Mouse (Mus musculus) ovary, adult 18-20 months (tissue): Measurements from ENCODE around the gene Dlgap1.
A peak's percentile ranks its signal among the peaks of the same experiment; 100 is the strongest.

Experiments
- DNase-seq: peaks from one replicate; pipeline ENCODE4 v3.0.0; 2022; ENCODE audit warnings: low spot score, mixed read lengths

Gene Dlgap1

DNA sequence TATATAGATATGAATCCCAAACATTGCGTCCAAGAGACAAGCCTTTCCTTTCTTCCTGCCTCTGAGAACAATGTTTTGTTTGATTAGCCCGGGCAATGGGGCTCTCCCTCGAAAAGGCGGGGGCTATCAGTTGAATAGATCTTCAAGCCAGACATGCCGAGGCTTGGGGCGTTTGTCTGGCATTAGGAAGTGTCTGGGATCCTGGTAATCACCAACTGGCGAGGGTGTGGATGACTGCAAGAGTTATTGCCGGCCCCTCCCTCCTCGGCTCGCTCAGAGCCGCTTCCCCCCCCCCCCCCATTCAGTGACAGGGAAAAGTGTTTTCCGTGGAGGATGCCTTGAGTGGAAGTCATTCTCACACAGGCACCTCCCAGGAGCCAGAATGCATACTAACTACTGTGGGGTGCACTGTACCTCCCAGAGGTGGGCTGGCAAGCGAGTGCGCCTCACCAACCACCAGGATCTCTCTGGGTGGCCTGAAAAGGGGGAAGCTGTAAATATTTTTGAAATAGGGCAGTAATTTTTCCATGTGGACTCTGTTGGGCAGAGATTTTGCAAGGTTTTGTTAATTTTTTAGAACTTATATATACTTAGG lies 786.9 kb downstream of the Dlgap1 start:
- DNase-seq: no peak

GRCm38 (mm10) chr17:70762001-70762400 lies 793.1 kb downstream of the Dlgap1 start:
- DNase-seq: no peak

- DNase-seq: no peak
These were observed 793.8 kb downstream of the Dlgap1 start for GRCm38 (mm10) chr17:70762634-70763033.

DNA sequence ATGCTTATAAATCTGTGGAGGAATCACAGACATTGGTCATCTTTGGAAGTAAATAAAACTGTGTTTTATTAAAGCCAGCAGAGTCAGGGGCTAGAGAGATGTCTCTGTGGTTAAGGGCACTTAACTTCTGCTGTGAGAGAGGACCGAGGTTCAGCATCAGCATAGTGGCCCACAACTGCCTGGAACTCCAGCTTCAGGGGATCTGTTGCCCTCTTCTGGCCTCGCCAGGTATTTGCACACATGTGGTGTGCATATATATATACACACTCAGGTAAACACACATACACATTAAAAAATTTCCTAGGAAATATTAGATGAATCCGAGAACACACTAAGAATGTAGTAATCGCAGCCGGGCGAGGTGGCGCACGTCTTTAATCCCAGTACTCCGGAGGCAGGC lies 796.5 kb downstream of the Dlgap1 start:
- DNase-seq: no peak

GRCm38 (mm10) chr17:70765976-70766375 lies 797.1 kb downstream of the Dlgap1 start:
- no peak for DNase-seq

- no peak for DNase-seq
These were observed 803.4 kb downstream of the Dlgap1 start for GRCm38 (mm10) chr17:70772120-70772899.

DNA sequence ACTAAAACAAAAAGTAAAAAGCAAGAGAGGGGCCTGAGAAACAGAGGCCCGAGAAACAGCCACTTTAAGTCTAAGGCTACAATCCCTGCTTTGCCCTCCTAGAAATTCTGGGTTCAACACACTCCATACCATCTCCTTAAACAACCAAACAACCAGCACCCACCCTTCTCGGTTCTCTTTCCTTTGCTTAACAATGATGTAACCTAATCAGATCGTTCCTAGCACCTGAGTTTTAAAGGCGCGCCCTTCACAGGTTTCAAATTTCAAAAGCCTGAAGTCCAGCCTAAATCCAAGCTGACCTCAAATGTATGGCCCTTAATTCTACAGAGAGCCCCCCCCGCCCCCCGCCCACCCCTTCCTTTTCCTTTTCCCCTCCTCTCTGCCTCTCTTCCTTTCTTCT lies 810.9 kb downstream of the Dlgap1 start:
- no peak for DNase-seq

GRCm38 (mm10) chr17:70780726-70781689 lies 812.1 kb downstream of the Dlgap1 start:
- DNase-seq: no peak

DNA sequence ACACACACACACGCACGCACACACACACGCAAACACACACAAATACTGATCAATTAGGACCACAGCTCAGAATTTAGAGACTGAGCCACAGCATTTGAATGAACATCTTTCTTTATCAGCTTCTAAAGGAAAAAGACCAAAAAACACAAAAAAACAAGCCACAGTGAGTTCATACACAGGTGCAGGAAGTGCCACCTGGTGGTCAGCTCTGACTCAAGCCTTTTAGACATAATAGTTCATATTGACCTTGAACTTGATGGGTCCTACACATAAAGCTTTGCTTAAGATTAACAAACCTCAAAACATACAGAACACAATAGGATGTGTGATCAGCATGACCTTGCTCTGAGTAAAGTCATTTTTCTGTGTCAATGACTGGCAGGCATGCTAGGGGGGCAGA lies 814.4 kb downstream of the Dlgap1 start:
- DNase-seq: no peak

DNA sequence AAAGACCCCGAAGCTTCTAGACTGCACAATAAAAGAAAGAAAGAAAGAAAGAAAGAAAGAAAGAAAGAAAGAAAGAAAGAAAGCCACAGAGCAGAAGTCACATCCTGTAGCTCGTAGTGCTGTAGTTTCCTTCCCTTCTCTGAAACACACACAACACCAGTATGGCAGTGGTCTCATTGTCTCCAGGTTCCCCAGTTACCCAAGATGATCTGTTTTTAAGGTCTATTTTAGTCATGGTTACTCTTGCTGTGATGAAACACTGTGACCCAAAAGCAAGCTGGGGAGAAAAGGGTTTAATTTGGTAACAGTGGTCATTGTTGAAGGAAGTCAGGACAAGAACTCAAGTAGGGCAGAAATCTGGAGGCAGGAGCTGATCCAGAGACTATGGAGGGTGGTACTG lies 818.5 kb downstream of the Dlgap1 start:
- DNase-seq: no peak

GRCm38 (mm10) chr17:70790801-70791200 lies 821.9 kb downstream of the Dlgap1 start:
- DNase-seq: no peak

DNA sequence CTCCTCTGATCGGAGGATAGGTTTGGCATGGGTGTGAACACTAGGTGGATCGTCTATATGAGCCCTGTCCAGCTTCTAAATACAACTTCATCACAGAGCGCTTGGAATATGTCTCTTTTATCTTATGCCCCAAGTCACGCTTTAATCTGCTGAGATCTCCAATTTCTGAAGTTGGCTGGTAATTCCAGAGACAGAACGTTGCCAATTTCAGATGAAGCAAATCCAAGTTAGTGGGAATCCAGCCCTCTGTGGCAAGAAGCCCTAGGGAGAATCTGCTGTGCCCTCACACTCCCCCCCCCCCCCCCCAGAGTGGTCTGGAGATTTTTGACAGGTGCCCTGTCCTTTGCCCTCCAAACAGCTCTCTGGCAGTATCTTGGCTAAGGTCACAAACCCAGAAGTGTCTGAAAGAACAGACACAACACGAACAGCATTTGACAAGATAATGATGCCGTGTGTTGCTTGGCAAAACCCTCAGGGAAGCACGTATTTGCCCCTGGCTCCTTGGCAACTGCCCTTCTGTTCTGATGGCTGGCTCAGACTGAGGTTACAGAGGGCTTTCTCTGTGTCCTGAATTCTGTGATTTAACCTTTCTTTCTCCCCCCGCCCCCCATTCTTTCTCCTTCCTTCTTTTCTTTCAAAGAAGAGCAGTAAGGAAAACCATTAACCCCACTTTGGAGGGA lies 822.9 kb downstream of the Dlgap1 start:
- DNase-seq: peak; percentile 43

DNA sequence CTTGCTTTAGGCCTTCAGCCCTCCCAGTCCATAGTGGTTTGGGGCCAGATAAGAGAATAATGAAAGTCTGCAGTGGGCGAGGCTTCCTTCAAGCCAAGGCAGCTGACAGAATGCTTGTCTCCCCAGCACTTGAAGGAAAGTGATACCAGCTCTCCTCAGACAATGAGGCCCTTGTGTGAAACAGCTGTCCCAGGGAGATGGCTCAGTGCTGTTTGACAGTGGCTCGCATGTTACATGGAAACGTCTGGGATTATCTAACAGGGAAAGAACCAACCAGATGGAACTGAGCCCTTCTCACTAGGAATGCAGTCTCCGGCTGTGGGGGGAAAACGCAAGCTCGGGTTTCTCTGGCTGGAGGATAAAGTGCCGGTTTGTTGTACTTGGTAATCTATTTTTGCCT lies 825.4 kb downstream of the Dlgap1 start:
- DNase-seq: no peak

DNA sequence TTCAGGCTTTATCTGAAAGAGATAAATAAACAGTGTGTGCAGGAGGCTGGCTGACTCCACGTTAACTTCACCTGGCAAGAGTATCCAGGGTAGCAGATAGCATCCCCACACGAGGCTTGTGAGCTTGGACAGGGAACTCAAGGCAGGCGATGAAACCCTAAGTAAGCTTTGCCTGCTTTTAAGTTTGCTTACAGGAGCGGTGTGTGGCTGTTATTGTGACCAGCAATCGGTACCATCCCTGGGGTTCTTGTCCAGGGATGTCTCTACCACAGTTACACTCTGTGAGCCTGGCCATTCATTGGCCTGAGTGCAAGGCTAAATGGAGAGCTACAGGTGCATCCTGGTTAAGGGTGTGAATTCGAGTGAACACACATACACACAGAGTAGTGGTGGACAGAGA lies 825.8 kb downstream of the Dlgap1 start:
- no peak for DNase-seq

DNA sequence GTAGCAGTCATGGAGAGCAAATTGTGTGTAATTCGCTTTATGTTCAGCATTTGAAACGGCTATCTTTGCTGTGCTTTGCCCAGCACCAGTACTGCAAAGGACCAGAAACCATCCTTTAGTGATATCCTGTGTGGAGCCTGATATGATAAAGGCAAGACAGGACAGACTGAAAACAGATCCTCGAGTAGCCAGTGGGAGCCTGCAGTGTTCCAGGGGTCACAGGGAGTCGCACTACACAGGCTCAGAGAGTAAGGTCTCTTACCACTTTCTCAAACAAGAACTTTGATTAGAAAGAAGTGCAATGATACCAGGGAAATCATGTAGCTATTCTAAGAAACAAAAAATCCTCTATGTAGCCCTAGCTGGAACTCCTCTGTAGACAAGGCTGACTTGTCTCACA lies 826.3 kb downstream of the Dlgap1 start:
- no peak for DNase-seq

DNA sequence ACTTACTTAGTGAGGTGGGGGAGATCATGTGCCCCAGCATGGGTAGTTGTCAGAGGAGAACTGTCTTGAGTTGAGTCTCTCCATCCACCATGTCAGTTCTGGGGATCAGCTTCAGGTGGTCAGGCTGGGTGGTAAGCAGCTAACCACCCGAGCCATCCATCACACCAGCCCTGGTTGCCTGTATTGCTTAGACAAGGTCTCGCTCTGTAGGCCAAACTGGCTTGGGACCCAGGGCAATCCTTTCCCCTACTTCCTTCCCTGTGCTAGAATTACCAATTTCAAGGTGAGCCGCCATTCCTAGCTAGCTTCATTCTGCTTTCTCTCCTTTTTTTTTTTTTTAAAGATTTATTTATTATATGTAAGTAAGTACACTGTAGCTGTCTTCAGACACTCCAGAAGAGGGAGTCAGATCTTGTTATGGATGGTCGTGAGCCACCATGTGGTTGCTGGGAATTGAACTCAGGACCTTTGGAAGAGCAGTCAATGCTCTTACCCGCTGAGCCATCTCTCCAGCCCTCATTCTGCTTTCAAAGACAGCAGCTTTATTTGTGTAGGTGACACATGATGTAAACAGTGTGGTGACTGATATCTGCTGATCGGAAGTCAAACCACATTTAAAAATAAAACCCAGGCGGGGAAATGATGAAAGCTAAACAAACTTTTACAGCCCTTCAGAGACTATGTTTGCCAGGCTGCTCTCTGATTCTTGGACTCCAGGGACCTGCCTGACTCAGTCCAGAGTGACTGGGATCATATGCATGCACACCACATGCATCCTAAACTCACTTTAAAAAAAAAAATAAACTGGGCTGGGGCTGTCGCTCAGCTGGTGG lies 828.3 kb downstream of the Dlgap1 start:
- DNase-seq: no peak

GRCm38 (mm10) chr17:70797773-70798045 lies 828.8 kb downstream of the Dlgap1 start:
- DNase-seq: no peak

DNA sequence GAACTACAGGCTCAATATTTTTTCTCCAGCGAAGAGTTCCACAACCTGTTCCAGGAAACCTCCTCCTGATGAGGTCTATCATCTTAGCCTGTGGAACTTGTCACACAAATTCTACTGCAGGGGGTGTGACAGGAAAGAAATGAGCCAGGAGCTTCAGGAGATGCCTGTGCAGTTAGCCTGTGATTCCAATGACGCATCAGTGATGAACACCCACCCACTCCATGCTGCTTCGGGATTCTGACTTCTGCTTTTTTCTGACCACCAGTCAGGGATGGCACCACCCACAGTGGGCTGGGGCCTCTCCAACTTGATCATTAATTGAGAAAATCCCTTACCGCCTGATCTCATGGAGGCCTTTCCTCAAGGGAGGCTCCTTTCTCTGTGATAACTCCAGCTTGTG lies 830.4 kb downstream of the Dlgap1 start:
- no peak for DNase-seq

DNA sequence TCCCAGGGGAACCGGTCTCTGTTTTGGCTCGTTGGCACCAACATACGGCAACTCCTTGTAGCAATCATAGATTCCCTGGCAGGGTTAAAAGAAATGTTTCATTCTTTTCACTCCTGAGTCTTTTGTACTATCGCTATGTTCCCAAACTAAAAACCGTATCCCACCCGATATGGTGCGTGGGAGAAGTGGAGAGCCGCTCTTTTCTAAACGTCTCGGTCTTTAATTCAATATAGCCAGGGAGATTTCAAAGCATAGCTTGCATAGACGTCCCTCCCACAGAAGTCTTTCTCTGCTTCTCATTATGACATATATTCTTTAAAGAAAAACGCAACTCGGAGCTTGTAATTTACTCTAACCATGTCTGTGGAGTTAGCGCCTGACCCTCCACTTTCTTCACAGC lies 833.1 kb downstream of the Dlgap1 start:
- no peak for DNase-seq

DNA sequence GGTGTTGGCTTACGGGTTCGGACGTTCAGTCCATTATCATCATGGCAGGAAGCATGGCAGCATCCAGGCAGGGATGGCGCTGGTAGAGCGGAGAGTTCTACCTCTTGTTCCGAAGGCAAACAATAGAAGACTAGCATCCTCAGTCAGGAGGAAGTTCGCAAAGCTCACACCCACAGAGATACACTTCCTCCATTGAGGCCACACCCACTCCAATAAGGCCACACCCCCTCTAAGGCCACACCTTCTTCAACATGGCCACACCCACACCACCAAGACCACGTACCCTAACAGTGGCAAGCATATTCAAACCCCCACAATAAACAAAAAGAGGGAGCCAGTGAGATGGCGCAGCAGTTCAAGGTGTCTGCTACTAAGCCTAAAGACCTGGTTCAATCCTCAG lies 837.0 kb downstream of the Dlgap1 start:
- DNase-seq: no peak

- DNase-seq: peak; percentile 45
These were observed 837.7 kb downstream of the Dlgap1 start for GRCm38 (mm10) chr17:70806600-70806999.

GRCm38 (mm10) chr17:70807885-70808284 lies 839.0 kb downstream of the Dlgap1 start:
- no peak for DNase-seq
